Mouse (Mus musculus): ENCODE measurements around the gene Ttbk1.
A peak's percentile ranks its signal among the peaks of the same experiment; 100 is the strongest.

Ttbk1 gene

DNA sequence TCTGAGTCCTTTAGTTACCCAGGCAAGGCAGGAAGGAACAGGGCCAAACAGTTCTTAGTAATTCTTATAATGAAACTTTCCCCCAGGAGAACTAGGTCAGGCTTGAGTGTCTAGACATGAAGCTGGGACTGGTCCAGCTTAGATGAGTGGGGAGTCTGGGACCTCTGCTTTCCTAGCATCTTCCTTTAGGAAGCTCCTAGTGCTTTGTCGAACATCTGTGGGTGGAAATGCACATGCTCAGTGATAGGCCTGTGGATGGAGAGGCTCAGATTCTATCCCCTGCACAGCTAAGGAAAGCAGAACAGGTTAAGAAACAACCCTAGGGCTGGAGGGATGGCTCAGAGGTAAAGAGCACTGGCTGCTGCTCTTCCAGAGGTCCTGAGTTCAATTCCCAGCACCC is 92.8 kb downstream of the Ttbk1 start:
- no peak for DNase-seq

- DNase-seq = peak; percentile 55
Measured at GRCm38 (mm10) chr17:46393012-46393411, 94.5 kb downstream of the Ttbk1 start.
